Mouse (Mus musculus): ENCODE results near the gene Olfr1465. TPM values are rescaled to one million over a fixed set of nuclear protein-coding genes. Genes with fewer than 3 reads are reported as not detected.

The Olfr1465 gene
- not detected in 2 replicates for polyA plus RNA-seq (2014; fragmentation: Nextera tagmentation; extraction: Ambion mirVana)

GRCm38 (mm10) chr19:13315441-13315840 is at the start of gene Olfr1465:
Gene Olfr1465 (minus strand): TSS chr19:13315541.
- Histone ChIP-seq H3K27ac (ENCODE audit: low read depth, low read length) (no peak within 1 kb of the TSS), H3K4me3 (ENCODE audit: low read depth, low read length) (no peak within 1 kb of the TSS), H3K4me2 (no peak within 1 kb of the TSS), H3K27me3 (ENCODE audit: control insufficient read depth, insufficient read depth, low read length) (no peaks in the 10 kb centered on the region), H3K4me1 (ENCODE audit: control insufficient read depth, insufficient read depth, low read length) (no peaks in the 10 kb centered on the region), H3K36me3 (ENCODE audit: control insufficient read depth, insufficient read depth, low read length) (no peaks in the 10 kb centered on the region), H3K9ac (ENCODE audit: low read length) (no peak within 1 kb of the TSS), H3K9me3 (ENCODE audit: control insufficient read depth, low read length) (no peaks in the 10 kb centered on the region; the same call in 1 of the 2 replicates)
- ATAC-seq (ENCODE audit: low FRiP score), result no peak
- no peak for DNase-seq (ENCODE audit: low spot score, missing footprints)

- no peaks in the 10 kb centered on the region for H3K36me3 ChIP-seq (ENCODE audit: control insufficient read depth, insufficient read depth, low read length)
- WGBS, result 79% methylated on average over 2 of the region's 2 CpGs
- no peak within 1 kb of the TSS for H3K4me2 ChIP-seq
- no peak within 1 kb of the TSS for H3K27ac ChIP-seq (ENCODE audit: low read depth, low read length)
- no peaks in the 10 kb centered on the region for H3K27me3 ChIP-seq (ENCODE audit: control insufficient read depth, insufficient read depth, low read length)
- no peak for DNase-seq (ENCODE audit: low spot score, missing footprints)
- no peak for ATAC-seq (ENCODE audit: low FRiP score)
- H3K4me3 ChIP-seq (ENCODE audit: low read depth, low read length), result no peak within 1 kb of the TSS
- peaks cover 3% of the 10 kb centered on the region; the same call in 1 of the 2 replicates for H3K9me3 ChIP-seq (ENCODE audit: control insufficient read depth, low read length)
- no peak within 1 kb of the TSS for H3K9ac ChIP-seq (ENCODE audit: low read length)
- no peaks in the 10 kb centered on the region for H3K4me1 ChIP-seq (ENCODE audit: control insufficient read depth, insufficient read depth, low read length)
Measured at GRCm38 (mm10) chr19:13361936-13362335, 46.6 kb upstream of the Olfr1465 start, which contains the start of gene Olfr1467. Gene Olfr1467 (plus strand): TSS chr19:13362236.

GRCm38 (mm10) chr19:13338562-13338961 is 23.2 kb upstream of the Olfr1465 start, which contains the start of gene Olfr1466:
Gene Olfr1466 (plus strand): TSS chr19:13338862.
- H3K9ac ChIP-seq (ENCODE audit: low read length), result no peak within 1 kb of the TSS
- no peaks in the 10 kb centered on the region for H3K4me1 ChIP-seq (ENCODE audit: control insufficient read depth, insufficient read depth, low read length)
- H3K9me3 ChIP-seq (ENCODE audit: control insufficient read depth, low read length), result peaks cover 8% of the 10 kb centered on the region; the same call in 1 of the 2 replicates
- no peak within 1 kb of the TSS for H3K4me2 ChIP-seq
- 89% methylated on average over 2 of the region's 2 CpGs for WGBS
- no peak within 1 kb of the TSS for H3K4me3 ChIP-seq (ENCODE audit: low read depth, low read length)
- ATAC-seq (ENCODE audit: low FRiP score) (no peak), DNase-seq (ENCODE audit: low spot score, missing footprints) (no peak)
- no peak within 1 kb of the TSS for H3K27ac ChIP-seq (ENCODE audit: low read depth, low read length)
- no peaks in the 10 kb centered on the region for H3K27me3 ChIP-seq (ENCODE audit: control insufficient read depth, insufficient read depth, low read length)
- no peaks in the 10 kb centered on the region for H3K36me3 ChIP-seq (ENCODE audit: control insufficient read depth, insufficient read depth, low read length)

Other genes with a start within 250 kb of the Olfr1465 start
- gene Olfr1457, start 217.7 kb downstream of the Olfr1465 start, polyA plus RNA-seq (2014; fragmentation: Nextera tagmentation; extraction: Ambion mirVana), result not detected in 2 replicates
- gene Olfr1458, start 208.8 kb downstream of the Olfr1465 start, polyA plus RNA-seq (2014; fragmentation: Nextera tagmentation; extraction: Ambion mirVana), result not detected in 2 replicates
- gene Olfr1459, start 166.0 kb downstream of the Olfr1465 start, polyA plus RNA-seq (2014; fragmentation: Nextera tagmentation; extraction: Ambion mirVana), result not detected in 2 replicates
- gene Olfr1461, start 152.5 kb downstream of the Olfr1465 start, polyA plus RNA-seq (2014; fragmentation: Nextera tagmentation; extraction: Ambion mirVana), result not detected in 2 replicates
- gene Olfr1462, start 129.8 kb downstream of the Olfr1465 start, polyA plus RNA-seq (2014; fragmentation: Nextera tagmentation; extraction: Ambion mirVana), result not detected in 2 replicates
- gene Olfr1463, start 84.2 kb downstream of the Olfr1465 start, polyA plus RNA-seq (2014; fragmentation: Nextera tagmentation; extraction: Ambion mirVana), result not detected in 2 replicates
- not detected in 2 replicates for gene Olfr1466, start 23.3 kb upstream of the Olfr1465 start, polyA plus RNA-seq (2014; fragmentation: Nextera tagmentation; extraction: Ambion mirVana)
- not detected in 2 replicates for gene Olfr1467, start 46.7 kb upstream of the Olfr1465 start, polyA plus RNA-seq (2014; fragmentation: Nextera tagmentation; extraction: Ambion mirVana)
- gene Olfr1469, start 92.3 kb upstream of the Olfr1465 start, polyA plus RNA-seq (2014; fragmentation: Nextera tagmentation; extraction: Ambion mirVana), result not detected in 2 replicates
- gene Olfr1471, start 127.9 kb upstream of the Olfr1465 start, polyA plus RNA-seq (2014; fragmentation: Nextera tagmentation; extraction: Ambion mirVana), result not detected in 2 replicates
- gene Olfr1472, start 140.5 kb upstream of the Olfr1465 start, polyA plus RNA-seq (2014; fragmentation: Nextera tagmentation; extraction: Ambion mirVana), result not detected in 2 replicates
- not detected in 2 replicates for gene Olfr1474, start 154.0 kb upstream of the Olfr1465 start, polyA plus RNA-seq (2014; fragmentation: Nextera tagmentation; extraction: Ambion mirVana)
- not detected in 2 replicates for gene Olfr1475, start 164.7 kb upstream of the Olfr1465 start, polyA plus RNA-seq (2014; fragmentation: Nextera tagmentation; extraction: Ambion mirVana)
- not detected in 2 replicates for gene Olfr1477, start 185.0 kb upstream of the Olfr1465 start, polyA plus RNA-seq (2014; fragmentation: Nextera tagmentation; extraction: Ambion mirVana)
- gene Olfr1480, start 212.4 kb upstream of the Olfr1465 start, polyA plus RNA-seq (2014; fragmentation: Nextera tagmentation; extraction: Ambion mirVana), result not detected in 2 replicates